Mouse (Mus musculus) c-Kit-positive CD71-positive TER-119-positive erythroid progenitor cells, embryonic 14.5 days (primary cell): ENCODE results near the gene 9230112D13Rik.

ENCODE experiments used
- DNase-seq: peaks from one replicate; pipeline ENCODE4 v3.0.0-alpha.2; 2013; ENCODE audit warnings: low spot score

The 9230112D13Rik gene

DNA sequence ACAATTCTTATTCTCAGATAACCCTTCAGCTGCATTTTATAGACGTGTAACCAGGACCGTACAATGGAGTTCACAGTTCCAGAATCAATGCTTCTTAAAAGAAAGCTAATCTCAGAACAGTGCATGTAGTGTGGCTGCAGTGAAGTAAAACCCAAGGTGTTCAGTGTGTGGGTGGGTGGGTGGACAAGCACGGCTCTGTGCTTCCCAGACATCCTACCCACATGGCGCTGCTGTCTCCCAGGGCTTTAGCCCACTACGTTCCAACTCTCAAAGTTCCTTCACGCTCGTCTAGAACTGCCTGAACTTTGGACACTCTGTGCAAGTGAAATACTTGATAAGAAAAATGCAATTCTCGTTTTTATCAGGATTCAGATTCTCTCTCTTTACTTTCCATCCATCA, at the start of gene 9230112D13Rik:
TSS of gene 9230112D13Rik (minus strand) at position 101 of the 400 bp plus-strand sequence.
- DNase-seq, result no peak

DNA sequence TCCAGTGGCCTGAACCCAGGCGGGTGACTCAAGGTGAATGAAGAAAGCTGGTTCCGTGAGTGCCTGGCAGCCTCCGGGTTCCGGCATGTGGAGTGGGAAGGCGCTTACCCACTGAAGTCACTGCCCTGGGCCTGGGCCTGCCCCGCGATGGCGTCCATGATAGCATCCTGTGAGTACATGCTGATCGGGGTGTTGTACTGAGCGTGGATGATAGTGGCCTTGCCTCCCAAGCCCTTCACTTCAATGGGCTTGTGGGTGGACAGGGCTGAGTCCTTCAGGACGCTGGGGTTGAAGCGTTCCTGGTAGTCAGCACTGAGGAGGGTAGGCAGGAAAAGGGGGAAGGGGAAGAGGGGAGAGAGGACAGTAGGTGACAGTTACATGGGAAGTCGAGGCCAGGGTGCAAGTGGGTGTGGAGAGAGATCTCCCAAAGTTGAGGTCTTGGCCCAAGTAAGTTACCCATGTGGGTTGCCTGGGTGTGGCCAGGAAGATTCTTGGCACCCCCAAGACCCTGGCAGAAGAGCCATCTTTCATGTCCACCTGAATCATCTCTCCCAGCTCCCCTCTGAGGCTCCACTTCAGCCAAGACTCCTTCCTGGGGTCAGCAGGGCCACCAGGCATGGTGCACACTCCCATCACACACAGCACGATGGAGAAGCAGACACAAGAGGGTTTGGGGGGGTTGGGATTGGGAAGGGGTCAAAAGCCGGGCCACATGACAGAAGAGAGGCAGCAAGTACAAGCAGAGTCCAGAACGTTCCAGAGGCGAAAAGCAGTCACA, 49.2 kb upstream of the 9230112D13Rik start:
- no peak for DNase-seq

DNA sequence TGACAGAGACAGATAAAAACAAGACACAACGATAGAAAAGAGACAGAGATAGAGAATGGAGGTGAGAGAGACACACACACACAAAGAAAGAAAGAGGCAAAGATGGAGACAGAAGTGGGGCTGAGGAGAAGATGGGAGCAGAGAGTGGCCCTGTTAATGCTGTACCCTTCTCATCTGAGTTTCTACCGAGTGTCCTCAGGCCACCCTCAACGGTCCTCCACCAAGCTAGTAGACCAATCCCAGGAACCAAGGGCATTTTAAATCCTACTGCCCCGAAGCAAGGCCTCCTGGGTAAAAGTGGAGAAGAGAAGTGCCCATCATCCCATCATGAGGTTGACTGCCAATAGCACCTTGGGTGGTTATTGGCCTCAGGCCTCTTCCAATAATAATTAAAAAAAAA, 48.3 kb upstream of the 9230112D13Rik start:
- DNase-seq, result no peak

DNA sequence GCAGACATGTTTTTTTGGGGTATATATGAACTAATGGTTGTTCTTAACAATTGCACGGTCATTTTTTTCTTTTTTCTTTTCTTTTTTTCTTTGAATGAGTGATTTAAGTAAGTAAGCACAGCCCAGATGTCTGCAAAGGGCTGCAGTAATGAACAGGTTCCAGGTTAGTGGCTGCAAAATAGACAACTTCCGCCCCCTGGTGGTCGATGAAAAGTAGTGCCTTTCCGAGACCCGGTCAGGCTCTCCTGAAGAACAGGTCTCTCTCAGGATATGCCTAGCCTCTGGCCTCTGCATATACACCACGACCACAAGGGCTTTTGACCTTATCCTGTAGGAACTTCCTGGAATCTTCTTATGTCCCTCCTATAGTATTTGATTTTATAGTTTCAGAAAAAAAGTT, 47.7 kb upstream of the 9230112D13Rik start:
- DNase-seq, result peak; percentile 44

DNA sequence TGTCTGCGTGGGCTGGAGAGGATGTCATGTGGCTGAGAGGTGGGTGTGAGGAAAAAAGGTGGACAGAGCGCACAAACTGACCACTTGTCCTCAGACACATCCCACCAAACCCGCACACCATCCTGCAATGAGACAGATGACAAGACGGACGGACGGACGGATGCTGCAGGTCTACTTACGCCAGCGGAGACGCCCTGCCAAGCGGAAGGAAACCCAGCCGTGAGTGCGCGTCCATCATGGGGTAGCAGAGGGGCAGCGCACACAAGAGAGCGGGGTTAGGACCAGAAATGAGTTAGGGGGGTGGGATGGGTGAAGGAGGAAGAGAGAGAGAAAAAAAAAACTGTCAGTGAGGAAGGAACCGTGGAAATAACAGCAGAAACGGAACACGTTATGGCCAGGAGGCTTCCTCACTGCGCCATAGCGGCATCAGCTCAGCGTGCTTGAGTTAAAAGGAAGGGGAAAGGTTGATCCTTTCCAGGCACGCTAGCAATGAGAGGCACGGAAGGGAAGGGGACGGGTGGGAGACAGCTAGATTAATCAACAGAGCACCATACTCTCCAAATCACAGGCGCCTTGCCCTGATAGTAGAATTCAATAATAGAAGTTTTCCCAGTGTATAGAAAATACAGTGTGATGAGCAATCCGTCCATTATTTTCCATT, 47.1 kb upstream of the 9230112D13Rik start:
- no peak for DNase-seq

GRCm38 (mm10) chr14:34568626-34569025, 46.0 kb upstream of the 9230112D13Rik start:
- DNase-seq, result no peak

DNA sequence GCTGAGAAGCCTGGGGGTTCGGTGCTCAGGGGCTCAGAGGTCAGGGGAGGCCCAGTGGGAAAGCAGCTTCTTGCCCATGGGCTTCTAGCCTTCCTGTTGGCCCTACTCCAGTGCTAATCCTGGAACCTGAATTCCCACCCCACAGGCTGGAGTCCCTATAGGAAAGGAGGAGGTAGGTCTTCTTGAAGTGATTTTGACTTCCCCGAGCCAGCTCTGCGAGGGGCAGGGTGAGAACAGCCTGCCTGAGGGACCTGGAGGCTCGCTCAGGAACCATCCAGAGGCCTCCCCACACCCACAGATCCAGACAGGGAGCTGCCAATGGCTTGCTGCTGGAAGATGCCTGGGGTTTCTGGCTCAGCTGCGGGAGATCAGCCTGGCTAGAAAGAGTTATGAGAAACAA, 45.1 kb upstream of the 9230112D13Rik start:
- DNase-seq, result no peak

DNA sequence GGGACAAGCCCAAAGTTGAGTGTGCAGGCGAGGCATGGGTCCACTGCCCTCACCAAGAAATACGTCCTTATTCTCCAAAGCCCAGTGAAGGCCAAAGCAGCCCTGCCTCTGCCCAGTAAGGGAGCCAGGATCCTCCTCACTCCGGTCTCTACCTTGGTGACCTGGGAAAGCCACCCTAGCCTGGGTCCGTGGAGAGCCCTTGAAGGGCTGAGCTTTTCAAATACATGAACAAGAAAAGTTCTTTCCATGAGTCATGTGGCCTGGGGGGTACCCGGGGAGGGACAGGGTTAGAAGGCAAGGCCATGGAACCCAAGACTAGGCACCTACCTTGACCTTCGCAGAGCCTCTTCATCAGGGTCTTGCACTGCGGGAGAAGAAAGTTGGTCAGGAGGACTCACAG, 43.9 kb upstream of the 9230112D13Rik start:
- no peak for DNase-seq

DNA sequence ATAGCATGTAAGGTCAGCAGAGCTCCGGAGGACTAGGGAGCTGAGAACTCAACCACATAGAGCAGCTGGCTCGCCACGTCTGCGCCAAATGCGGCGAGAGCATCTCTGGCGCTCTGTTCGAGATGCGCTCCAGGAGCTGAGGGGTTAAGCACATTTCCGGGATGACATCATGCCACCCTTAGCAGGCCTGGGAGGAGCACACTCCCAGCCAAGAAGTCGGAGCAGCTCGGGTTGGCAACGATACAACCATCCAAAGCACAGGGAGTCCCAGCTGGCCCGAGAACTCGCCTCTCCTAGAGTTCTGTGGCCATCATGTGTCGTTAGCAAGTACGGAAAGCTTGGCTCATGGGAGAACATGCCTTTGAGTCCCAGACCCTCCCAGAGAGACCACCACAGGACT, 43.1 kb upstream of the 9230112D13Rik start:
- DNase-seq, result no peak

- no peak for DNase-seq
These were observed 42.0 kb upstream of the 9230112D13Rik start for GRCm38 (mm10) chr14:34564646-34565045.

DNA sequence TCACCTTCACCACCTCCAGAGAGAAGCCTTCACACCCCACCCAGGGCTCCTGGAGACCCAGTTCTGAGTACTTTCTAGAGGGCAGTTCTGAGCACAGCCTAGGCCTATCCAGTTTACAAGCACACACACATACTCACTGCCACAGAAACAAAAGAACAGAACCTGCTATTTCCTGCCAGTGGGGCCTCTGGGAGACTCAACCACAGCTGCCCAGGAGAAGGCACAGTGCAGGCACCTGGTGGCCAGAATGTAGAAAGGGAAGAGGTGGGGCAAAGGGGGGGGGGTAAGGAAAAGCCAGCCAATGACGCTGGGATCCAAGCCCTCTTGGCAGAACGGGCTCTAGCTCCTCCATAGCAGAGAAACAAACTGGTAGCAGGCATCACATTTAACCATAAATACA, 39.8 kb upstream of the 9230112D13Rik start:
- DNase-seq, result no peak

- DNase-seq, result no peak
These were observed 39.0 kb upstream of the 9230112D13Rik start for GRCm38 (mm10) chr14:34561647-34562046.

GRCm38 (mm10) chr14:34558947-34559346, 36.3 kb upstream of the 9230112D13Rik start:
- no peak for DNase-seq

DNA sequence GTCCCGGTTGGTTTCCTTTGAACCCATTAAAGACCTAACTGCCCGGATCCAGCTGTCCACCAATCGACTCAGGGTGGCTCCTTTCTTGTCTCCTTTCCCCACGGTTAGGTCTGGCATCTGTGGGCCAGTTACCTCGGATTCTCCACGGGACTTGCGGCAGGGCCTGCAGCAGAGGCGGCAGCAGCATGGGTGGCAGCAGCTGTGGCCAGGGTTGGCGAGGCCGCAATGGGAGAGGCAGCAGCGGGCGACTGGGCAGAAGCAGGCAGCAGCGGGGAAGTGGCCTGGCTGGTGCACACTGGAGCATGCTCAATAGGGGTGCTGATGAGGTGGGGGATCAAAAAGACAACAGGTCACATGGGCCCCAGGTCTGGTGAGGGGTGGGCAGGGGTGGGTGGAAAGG, 32.6 kb upstream of the 9230112D13Rik start:
- no peak for DNase-seq

- no peak for DNase-seq
These were observed 31.4 kb upstream of the 9230112D13Rik start for GRCm38 (mm10) chr14:34554047-34554446.

DNA sequence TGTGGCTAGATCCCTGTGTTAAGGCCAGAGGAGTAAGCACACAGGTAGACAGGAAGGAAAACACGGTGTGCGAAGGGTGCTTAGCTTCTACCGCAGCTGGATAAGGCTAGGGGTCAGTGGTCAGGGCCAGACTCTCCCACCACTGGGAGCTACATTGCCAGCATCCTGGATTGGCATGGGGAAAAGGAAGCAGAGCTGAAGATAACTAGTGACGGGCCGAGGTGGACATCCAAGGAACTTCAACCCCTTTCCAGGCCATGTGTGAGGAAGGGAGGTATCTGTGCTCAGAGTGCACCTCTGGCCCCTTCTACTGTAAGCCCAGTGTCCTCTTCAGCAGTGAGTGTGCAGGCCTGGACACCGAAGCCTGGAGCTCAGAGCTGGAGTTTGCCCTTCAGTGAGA, 30.9 kb upstream of the 9230112D13Rik start:
- no peak for DNase-seq

- no peak for DNase-seq
These were observed 29.6 kb upstream of the 9230112D13Rik start for GRCm38 (mm10) chr14:34552226-34552625.

GRCm38 (mm10) chr14:34549004-34549671, 26.5 kb upstream of the 9230112D13Rik start:
- peak; percentile 50 for DNase-seq

- DNase-seq, result no peak
These were observed 25.9 kb upstream of the 9230112D13Rik start for GRCm38 (mm10) chr14:34548391-34549001.

GRCm38 (mm10) chr14:34544545-34544944, 21.9 kb upstream of the 9230112D13Rik start:
- no peak for DNase-seq

GRCm38 (mm10) chr14:34544001-34544400, 21.4 kb upstream of the 9230112D13Rik start:
- DNase-seq, result no peak

DNA sequence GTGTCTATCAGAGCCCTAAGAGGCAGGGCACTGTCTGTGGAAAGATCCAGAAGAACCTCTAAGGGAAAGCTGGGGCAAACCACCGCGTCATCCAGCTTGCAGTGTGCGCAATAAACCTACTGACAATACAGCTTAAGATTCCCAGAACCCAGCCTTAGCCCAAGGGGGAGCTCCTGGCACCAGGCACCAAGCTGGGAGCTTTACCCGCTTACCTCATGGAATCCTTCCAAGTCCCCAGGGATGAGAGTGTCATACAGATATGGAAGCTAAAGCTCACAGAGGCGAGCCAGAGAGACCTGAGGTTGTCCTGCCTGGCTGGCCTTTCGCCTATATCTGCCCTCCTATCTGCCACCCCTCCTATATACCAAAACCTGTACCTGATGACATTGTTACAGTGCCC, 21.0 kb upstream of the 9230112D13Rik start:
- DNase-seq, result no peak

GRCm38 (mm10) chr14:34541896-34542295, 19.3 kb upstream of the 9230112D13Rik start:
- DNase-seq, result no peak
